Mouse (Mus musculus) liver, embryonic 12.5 days (tissue): ENCODE measurements around the gene Olfr70. TPM values are rescaled to one million over a fixed set of nuclear protein-coding genes. Genes with fewer than 3 reads are reported as not detected.

ENCODE experiments used
- ATAC-seq: fragments of 200-750 bp; cut with Nextera tagmentation; 2 replicates; pipeline ENCODE4 v1.8.0; 2017; ENCODE audit warnings: moderate number of reproducible peaks, mild to moderate bottlenecking, moderate library complexity
- H3K27ac ChIP-seq: fragments of 300-500 bp; sonication (generic); 2 replicates; pipeline ENCODE4 v1.5.1; 2016; ENCODE audit warnings: mild to moderate bottlenecking
- H3K27me3 ChIP-seq: fragments of 300-500 bp; sonication (generic); replicated peaks from 2 replicates; pipeline ENCODE4 v1.6.1; 2016; ENCODE audit warnings: mild to moderate bottlenecking, moderate library complexity
- H3K36me3 ChIP-seq: fragments of 300-500 bp; sonication (generic); 2 replicates; pipeline ENCODE4 v1.6.1; 2016; ENCODE audit warnings: mild to moderate bottlenecking, moderate library complexity
- H3K4me1 ChIP-seq: fragments of 300-500 bp; sonication (generic); 2 replicates; pipeline ENCODE4 v1.6.1; 2016
- H3K4me2 ChIP-seq: fragments of 300-500 bp; sonication (generic); 2 replicates; pipeline ENCODE4 v1.6.1; 2016; ENCODE audit warnings: mild to moderate bottlenecking, moderate library complexity
- H3K4me3 ChIP-seq: fragments of 300-500 bp; sonication (generic); 2 replicates; pipeline ENCODE4 v1.5.1; 2016; ENCODE audit warnings: mild to moderate bottlenecking, moderate library complexity
- H3K9ac ChIP-seq: fragments of 300-500 bp; sonication (generic); 2 replicates; pipeline ENCODE4 v1.6.1; 2016; ENCODE audit warnings: mild to moderate bottlenecking, moderate library complexity
- H3K9me3 ChIP-seq: fragments of 300-500 bp; sonication (generic); replicated peaks from 2 replicates; pipeline ENCODE4 v1.6.1; 2016; ENCODE audit warnings: mild to moderate bottlenecking, moderate library complexity
- WGBS: fragments of 180-500 bp; shearing (Covaris S2); methylation state at CpG from one replicate; pipeline ENCODE4 v1.1.7; 2016; ENCODE audit not compliant: insufficient replicate concordance; 5-methylcytosine and 5-hydroxymethylcytosine counted together
- polyA plus RNA-seq: library from polyadenylated mRNA; unstranded; fragments of >200 nt; fragmentation: Nextera tagmentation; extraction: Ambion mirVana; gene quantifications from 2 replicates; pipeline ENCODE4 v1.2.1, GENCODE M21; 2016

Gene Olfr70
- polyA plus RNA-seq, result not detected in 2 replicates

- H3K4me1 ChIP-seq, result peaks cover 2% of the 10 kb centered on the region
- peaks cover 10% of the 10 kb centered on the region; the same call in 1 of the 2 replicates for H3K27me3 ChIP-seq
- no peaks in the 10 kb centered on the region for H3K9me3 ChIP-seq
- H3K4me3 ChIP-seq, result no peak within 1 kb of the TSS
- no peaks in the 10 kb centered on the region for H3K36me3 ChIP-seq
- no peak within 1 kb of the TSS for H3K4me2 ChIP-seq
- 67% methylated on average over 6 of the region's 6 CpGs for WGBS
- H3K9ac ChIP-seq, result no peak within 1 kb of the TSS
- no peak within 1 kb of the TSS for H3K27ac ChIP-seq
- no peak for ATAC-seq
Observed at GRCm38 (mm10) chr4:43700707-43701106, at the start of gene Olfr70. Gene Olfr70, minus strand, starts transcription at chr4:43700807.

- Histone ChIP-seq H3K4me3 (no peak overlapping the region), H3K4me1 (0 out of 2 replicates have a peak, but pooled peaks cover 9% of the 10 kb centered on the region), H3K27me3 (no peaks in the 10 kb centered on the region), H3K27ac (no peak overlapping the region), H3K36me3 (no peaks in the 10 kb centered on the region), H3K9ac (no peak overlapping the region), H3K9me3 (no peaks in the 10 kb centered on the region), H3K4me2 (no peak overlapping the region)
- ATAC-seq, result no peak
- WGBS, result 5% methylated on average over 6 of the region's 6 CpGs
Observed at GRCm38 (mm10) chr4:43745187-43745586, 44.6 kb upstream of the Olfr70 start.

GRCm38 (mm10) chr4:43743099-43743498, 42.5 kb upstream of the Olfr70 start:
- ATAC-seq, result no peak

GRCm38 (mm10) chr4:43742637-43743036, 42.0 kb upstream of the Olfr70 start:
- 48% methylated on average over 4 of the region's 4 CpGs for WGBS
- no peaks in the 10 kb centered on the region for H3K27me3 ChIP-seq
- no peak overlapping the region for H3K27ac ChIP-seq
- no peak overlapping the region for H3K9ac ChIP-seq
- no peaks in the 10 kb centered on the region for H3K9me3 ChIP-seq
- H3K4me1 ChIP-seq, result 0 out of 2 replicates have a peak, but pooled peaks cover 9% of the 10 kb centered on the region
- no peak for ATAC-seq
- H3K36me3 ChIP-seq, result no peaks in the 10 kb centered on the region
- no peak overlapping the region for H3K4me3 ChIP-seq
- no peak overlapping the region for H3K4me2 ChIP-seq

More at GRCm38 (mm10) chr4:43743099-43743498, 42.5 kb upstream of the Olfr70 start:
- no peak overlapping the region for H3K4me3 ChIP-seq
- no peak overlapping the region for H3K9ac ChIP-seq
- no peaks in the 10 kb centered on the region for H3K9me3 ChIP-seq
- 27% methylated on average over 1 of the region's 1 CpGs for WGBS
- no peaks in the 10 kb centered on the region for H3K27me3 ChIP-seq
- no peak overlapping the region for H3K4me2 ChIP-seq
- H3K27ac ChIP-seq, result no peak overlapping the region
- 0 out of 2 replicates have a peak, but pooled peaks cover 9% of the 10 kb centered on the region for H3K4me1 ChIP-seq
- H3K36me3 ChIP-seq, result no peaks in the 10 kb centered on the region

GRCm38 (mm10) chr4:43741526-43741925, 40.9 kb upstream of the Olfr70 start:
- H3K4me1 ChIP-seq, result 0 out of 2 replicates have a peak, but pooled peaks cover under 1% of the 10 kb centered on the region
- no peak overlapping the region for H3K27ac ChIP-seq
- H3K27me3 ChIP-seq, result no peaks in the 10 kb centered on the region
- no peak overlapping the region for H3K4me3 ChIP-seq
- no peaks in the 10 kb centered on the region for H3K36me3 ChIP-seq
- no peak overlapping the region for H3K4me2 ChIP-seq
- WGBS, result 57% methylated on average over 5 of the region's 5 CpGs
- ATAC-seq, result no peak
- H3K9ac ChIP-seq, result no peak overlapping the region
- no peaks in the 10 kb centered on the region for H3K9me3 ChIP-seq

GRCm38 (mm10) chr4:43738989-43739674, 38.5 kb upstream of the Olfr70 start:
- Histone ChIP-seq H3K27ac (no peak overlapping the region), H3K27me3 (no peaks in the 10 kb centered on the region), H3K4me3 (no peak overlapping the region), H3K36me3 (no peaks in the 10 kb centered on the region), H3K9me3 (no peaks in the 10 kb centered on the region), H3K4me1 (no peaks in the 10 kb centered on the region), H3K9ac (no peak overlapping the region), H3K4me2 (no peak overlapping the region)
- WGBS, result 59% methylated on average over 8 of the region's 8 CpGs
- no peak for ATAC-seq

GRCm38 (mm10) chr4:43737144-43737543, 36.5 kb upstream of the Olfr70 start:
- Histone ChIP-seq H3K4me1 (peaks cover 5% of the 10 kb centered on the region), H3K4me2 (no peak overlapping the region), H3K27me3 (peaks cover 5% of the 10 kb centered on the region; the same call in 1 of the 2 replicates), H3K4me3 (no peak overlapping the region), H3K27ac (no peak overlapping the region), H3K9me3 (no peaks in the 10 kb centered on the region), H3K9ac (no peak overlapping the region), H3K36me3 (no peaks in the 10 kb centered on the region)
- 63% methylated on average over 6 of the region's 6 CpGs for whole genome bisulfite sequencing
- no peak for ATAC-seq

- H3K4me2 ChIP-seq, result no peak overlapping the region
- peaks cover 6% of the 10 kb centered on the region; the same call in 1 of the 2 replicates for H3K27me3 ChIP-seq
- peaks cover 38% of the 10 kb centered on the region for H3K4me1 ChIP-seq
- WGBS, result 66% methylated on average over 5 of the region's 5 CpGs
- no peak for ATAC-seq
- no peaks in the 10 kb centered on the region for H3K36me3 ChIP-seq
- no peaks in the 10 kb centered on the region for H3K9me3 ChIP-seq
- H3K4me3 ChIP-seq, result no peak overlapping the region
- no peak overlapping the region for H3K9ac ChIP-seq
- no peak overlapping the region for H3K27ac ChIP-seq
Observed at GRCm38 (mm10) chr4:43733186-43733585, 32.6 kb upstream of the Olfr70 start.

- Histone ChIP-seq H3K9me3 (no peaks in the 10 kb centered on the region), H3K9ac (no peak overlapping the region), H3K27ac (no peak overlapping the region), H3K27me3 (peaks cover 6% of the 10 kb centered on the region; the same call in 1 of the 2 replicates), H3K36me3 (no peaks in the 10 kb centered on the region), H3K4me1 (peaks cover 48% of the 10 kb centered on the region), H3K4me2 (no peak overlapping the region), H3K4me3 (no peak overlapping the region)
- WGBS, result 5% methylated on average over 1 of the region's 1 CpGs
- ATAC-seq, result no peak
Observed at GRCm38 (mm10) chr4:43732171-43732570, 31.6 kb upstream of the Olfr70 start.

GRCm38 (mm10) chr4:43730750-43731297, 30.2 kb upstream of the Olfr70 start:
- no peak overlapping the region for H3K9ac ChIP-seq
- 55% methylated on average over 21 of the region's 21 CpGs for WGBS
- H3K27me3 ChIP-seq, result peaks cover 6% of the 10 kb centered on the region; the same call in 1 of the 2 replicates
- peaks cover 61% of the 10 kb centered on the region for H3K4me1 ChIP-seq
- no peaks in the 10 kb centered on the region for H3K9me3 ChIP-seq
- no peak for ATAC-seq
- no peak overlapping the region for H3K27ac ChIP-seq
- peak overlapping the region; percentile 45; the same call in 1 of the 2 replicates for H3K4me2 ChIP-seq
- no peaks in the 10 kb centered on the region for H3K36me3 ChIP-seq
- no peak overlapping the region for H3K4me3 ChIP-seq

GRCm38 (mm10) chr4:43729794-43730550, 29.4 kb upstream of the Olfr70 start, which contains the start of gene Spaar:
Gene Spaar, plus strand, starts transcription at chr4:43730034.
- Histone ChIP-seq H3K9ac (no peak within 1 kb of the TSS), H3K4me1 (peaks cover 62% of the 10 kb centered on the region), H3K27ac (peak within 1 kb of the TSS; percentile 50), H3K36me3 (no peaks in the 10 kb centered on the region), H3K9me3 (no peaks in the 10 kb centered on the region), H3K4me3 (no peak within 1 kb of the TSS), H3K27me3 (peaks cover 6% of the 10 kb centered on the region; the same call in 1 of the 2 replicates), H3K4me2 (peak within 1 kb of the TSS; percentile 45)
- ATAC-seq, result peak; percentile 50
- WGBS, result 20% methylated on average over 13 of the region's 14 CpGs

- no peak overlapping the region for H3K4me3 ChIP-seq
- peaks cover 62% of the 10 kb centered on the region for H3K4me1 ChIP-seq
- H3K27me3 ChIP-seq, result peaks cover 6% of the 10 kb centered on the region; the same call in 1 of the 2 replicates
- H3K9me3 ChIP-seq, result no peaks in the 10 kb centered on the region
- no peaks in the 10 kb centered on the region for H3K36me3 ChIP-seq
- no peak overlapping the region for H3K9ac ChIP-seq
- H3K27ac ChIP-seq, result peak overlapping the region; percentile 50
- 36% methylated on average over 3 of the region's 3 CpGs for WGBS
- ATAC-seq, result no peak
- H3K4me2 ChIP-seq, result no peak overlapping the region
Observed at GRCm38 (mm10) chr4:43729126-43729525, 28.5 kb upstream of the Olfr70 start.
